Mouse (Mus musculus): ENCODE measurements around the gene Ppp1r35. TPM values are rescaled to one million over a fixed set of nuclear protein-coding genes. Genes with fewer than 3 reads are reported as not detected.
"Not testable (repeated sequence)": the region's sequence is repeated elsewhere in the genome, so short reads cannot be mapped to it uniquely, and the experiment has no call there.

The Ppp1r35 gene
- total RNA-seq, 2 experiments from 2014 or later, result 24.2 to 27.3 TPM

DNA sequence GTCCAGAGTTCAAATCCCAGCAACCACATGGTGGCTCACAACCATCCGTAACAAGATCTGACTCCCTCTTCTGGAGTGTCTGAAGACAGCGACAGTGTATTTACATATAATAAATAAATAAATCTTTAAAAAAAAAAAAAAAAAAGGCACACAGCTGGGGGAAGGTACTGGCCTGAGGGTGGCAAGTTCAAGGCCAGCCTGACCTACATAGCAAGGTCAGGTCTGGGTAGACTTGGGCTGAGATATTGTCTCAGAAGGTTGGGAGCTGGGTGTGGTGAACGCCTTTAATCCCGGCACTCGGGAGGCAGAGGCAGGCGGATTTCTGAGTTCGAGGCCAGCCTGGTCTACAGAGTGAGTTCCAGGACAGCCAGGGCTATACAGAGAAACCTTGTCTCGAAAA, 28.4 kb upstream of the Ppp1r35 start:
- DNase-seq (ENCODE audit: low spot score in 2 of 2), result not testable (repeated sequence)

DNA sequence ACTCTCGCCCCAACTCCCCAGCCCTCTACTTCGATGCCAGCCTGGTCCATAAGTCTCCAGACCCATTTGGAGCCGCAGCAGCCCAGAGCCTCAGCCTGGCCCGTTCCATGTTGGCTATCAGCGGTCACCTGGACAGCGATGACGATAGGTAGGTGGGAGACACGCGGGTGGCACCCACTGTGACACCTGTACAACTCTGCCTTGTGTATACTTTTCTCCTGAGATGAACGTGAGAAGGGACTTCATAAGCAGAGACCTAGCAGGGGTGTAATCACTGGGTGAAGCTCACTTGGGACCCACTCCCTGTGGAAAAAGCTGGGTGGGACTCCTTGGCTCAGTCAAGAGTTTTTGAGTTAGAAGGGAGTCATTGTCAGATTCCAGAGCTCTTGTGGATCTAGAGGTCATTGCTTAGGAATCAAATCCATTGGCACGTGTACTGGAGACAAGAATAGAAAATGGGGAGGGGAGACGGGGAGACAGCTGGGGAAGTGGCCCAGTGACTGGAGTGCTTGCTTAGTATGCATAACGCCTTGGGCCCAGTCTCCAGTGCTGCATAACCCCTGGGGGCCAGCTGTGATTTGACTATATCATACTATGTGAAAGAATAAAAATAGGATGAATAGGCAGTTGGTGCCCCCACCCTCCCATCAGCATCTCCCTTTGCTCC, 27.3 kb upstream of the Ppp1r35 start:
- DNase-seq (ENCODE audit: low spot score in 2 of 2), result no peak

DNA sequence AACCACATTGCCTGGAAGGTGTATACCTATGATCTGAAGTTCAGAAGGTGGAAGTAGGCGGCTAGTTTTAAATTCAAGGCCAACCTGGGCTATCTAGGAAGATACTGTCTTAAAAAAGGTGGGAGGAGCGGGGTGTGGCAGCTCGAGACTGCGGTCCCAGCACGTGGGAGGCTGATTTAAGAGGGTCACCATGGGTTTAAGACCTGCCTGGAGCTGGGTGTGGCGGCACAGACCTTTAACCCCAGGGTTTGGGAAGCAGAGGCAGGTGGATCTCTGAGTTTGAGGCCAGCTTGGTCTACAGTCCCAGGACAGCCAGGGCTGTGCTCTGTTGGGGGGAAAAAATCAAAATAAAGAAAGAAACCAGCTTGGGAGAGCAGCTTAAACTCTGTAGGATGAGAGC, 26.7 kb upstream of the Ppp1r35 start:
- no peak for DNase-seq (ENCODE audit: low spot score in 2 of 2)

DNA sequence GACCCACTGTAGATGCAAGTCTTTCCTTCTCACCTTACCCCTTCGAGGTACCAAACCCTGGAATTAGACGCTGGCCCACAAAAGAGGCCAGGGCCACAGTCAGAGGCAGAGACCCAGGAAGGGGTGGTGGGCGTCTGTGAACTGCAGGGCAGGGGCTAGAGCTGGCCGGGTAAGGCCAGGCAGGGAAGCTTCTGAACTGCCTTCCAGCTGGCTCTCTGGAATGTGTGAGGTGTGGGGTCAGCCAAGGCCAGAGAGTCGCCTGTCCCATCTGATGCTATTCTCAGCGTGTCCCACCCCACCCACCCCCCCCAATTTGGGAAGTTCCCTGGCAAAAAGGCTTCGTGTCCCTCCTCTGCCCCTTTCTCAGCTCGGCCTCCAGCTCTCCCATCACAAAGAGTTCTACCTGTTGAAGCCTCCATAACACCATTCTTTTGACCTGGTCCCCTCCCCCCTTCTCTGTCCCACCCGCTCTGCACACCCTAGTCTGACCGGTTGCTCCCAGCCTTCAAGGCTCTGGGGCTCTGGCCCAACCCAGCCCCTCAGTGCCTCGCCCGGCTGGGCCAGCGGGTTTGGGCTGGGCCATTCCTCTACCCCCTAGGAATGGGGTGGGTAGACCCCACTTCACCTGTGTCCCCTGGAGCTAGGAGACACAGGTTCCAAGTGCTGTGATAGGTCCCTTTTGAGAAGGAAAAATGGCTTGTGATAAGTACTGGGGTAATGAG, 25.4 kb upstream of the Ppp1r35 start:
- DNase-seq (ENCODE audit: low spot score in 2 of 2), result no peak

DNA sequence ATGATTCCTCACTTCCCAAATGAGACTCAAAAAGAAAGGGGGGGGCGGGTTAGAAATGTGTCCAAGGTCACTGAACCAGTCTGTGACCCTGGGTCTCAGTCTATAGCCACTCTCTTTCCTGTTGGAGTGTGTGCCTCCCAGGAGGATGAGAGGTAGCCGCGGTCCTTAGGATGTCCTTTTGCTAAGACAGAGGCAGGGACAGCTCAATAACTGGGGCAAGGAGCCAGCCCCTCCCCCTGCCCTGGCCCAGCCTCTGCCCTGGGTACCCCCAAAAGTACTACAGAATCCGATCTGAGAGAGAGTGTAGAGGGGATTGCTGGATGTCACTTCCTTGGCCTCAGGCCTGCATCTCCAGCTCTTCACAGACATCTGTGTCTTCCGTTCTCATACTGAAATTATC, 23.2 kb upstream of the Ppp1r35 start:
- DNase-seq (ENCODE audit: low spot score in 2 of 2), result no peak

DNA sequence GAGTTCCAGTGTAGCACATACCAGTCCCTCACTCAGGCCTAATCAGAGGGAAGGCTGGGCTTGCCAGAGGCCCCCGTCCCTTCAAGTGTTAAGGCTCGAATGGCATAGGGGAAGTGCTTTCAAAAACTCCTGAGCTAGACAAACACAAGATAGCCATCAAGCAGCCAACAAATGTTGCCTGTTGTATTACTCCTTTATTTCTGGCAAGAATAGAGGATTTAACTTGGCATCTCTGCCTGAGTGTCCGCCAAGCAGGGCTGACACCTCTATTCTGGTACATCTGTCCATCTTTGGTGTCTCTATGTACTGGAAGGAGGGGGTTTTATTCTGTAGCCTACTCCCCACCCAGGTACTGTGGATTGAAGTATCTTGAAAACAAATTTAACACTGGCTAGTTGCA, 22.5 kb upstream of the Ppp1r35 start:
- no peak for DNase-seq (ENCODE audit: low spot score in 2 of 2)

DNA sequence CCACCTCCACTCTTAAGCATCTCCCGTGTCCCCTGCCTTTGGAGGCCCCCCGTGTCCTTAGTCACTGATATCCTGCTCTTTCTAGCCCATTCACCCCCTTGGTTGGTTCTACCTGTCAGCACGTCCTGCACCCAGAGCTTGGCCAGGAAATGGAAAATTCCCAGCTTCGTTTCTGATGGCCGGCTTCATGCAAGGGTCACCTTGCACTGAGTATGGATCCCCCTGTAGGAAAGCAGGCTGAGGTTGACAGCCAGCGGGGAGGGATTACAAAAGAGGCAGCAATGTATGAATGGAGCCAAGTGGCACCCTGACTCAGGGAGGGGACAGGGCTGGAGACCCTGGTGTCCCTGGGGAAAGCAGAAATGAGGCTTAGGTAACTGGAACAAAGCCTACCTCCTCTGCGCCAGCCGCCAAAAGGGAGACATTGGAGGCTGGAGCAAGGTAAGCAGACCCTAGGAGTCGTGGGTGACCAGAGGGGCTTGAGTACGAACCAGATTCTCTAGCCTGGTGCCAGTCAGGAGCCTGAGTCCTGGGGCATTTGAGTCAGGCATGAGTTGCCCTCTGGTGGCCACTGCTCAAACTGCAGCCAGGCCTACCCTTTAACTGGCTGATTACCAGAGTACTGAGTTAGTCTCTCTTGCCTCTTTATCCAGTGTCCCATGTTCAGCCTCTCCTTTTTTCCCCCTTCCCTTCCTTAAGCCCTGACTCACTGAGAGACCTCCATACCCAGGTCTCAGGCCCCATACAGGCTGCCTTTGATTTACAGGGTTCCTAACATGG, 21.6 kb upstream of the Ppp1r35 start:
- peak; percentile 87 to 93 for DNase-seq (ENCODE audit: low spot score in 2 of 2)

DNA sequence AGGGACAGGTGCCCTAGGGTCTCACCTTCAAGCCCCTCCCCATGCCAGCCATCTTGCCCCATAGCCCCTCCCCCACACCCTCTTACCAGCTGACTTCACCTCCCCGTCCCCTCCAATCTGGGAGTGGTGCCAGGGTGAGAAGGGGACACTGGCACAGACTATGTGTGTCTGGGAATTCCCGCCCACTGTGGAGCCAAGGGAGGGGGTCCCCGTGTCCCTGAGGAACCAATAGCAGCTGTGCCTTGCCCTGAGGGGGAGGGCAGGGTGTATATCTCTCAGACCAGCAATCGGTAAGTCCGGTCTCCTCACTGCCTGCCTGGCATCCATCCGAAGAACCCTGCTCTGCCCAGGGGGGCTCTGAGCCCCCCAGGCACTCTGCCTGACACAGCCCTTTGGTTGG, 20.8 kb upstream of the Ppp1r35 start:
- DNase-seq (ENCODE audit: low spot score in 2 of 2), result peak; percentile 79 to 91

DNA sequence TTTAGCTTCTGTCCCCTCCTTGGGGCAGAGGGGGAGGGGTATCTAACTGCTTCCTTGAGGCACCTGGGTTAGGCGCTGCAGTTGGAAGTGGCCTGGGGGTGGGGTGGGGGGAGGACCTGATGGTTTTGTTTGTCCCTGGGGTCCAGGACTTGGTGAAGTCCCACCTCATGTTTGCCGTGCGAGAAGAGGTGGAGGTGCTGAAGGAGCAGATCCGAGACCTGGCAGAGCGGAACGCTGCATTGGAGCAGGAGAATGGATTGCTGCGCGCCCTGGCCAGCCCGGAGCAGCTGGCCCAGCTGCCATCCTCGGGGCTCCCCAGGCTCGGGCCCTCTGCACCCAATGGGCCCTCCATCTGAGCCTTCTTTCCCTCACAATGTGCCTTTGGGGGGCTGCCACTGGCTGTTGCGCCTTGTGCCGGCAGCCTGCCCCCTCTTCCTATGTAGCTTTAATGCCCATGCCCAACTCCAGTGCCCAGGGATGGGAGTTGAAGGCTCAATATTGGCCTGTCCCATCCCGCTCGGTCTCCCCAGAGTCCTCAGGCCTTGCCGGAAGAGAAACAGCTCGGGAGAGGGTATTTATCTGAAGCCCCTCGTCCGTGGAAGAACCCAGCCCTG, 19.6 kb upstream of the Ppp1r35 start:
- DNase-seq (ENCODE audit: low spot score in 2 of 2), result no peak

DNA sequence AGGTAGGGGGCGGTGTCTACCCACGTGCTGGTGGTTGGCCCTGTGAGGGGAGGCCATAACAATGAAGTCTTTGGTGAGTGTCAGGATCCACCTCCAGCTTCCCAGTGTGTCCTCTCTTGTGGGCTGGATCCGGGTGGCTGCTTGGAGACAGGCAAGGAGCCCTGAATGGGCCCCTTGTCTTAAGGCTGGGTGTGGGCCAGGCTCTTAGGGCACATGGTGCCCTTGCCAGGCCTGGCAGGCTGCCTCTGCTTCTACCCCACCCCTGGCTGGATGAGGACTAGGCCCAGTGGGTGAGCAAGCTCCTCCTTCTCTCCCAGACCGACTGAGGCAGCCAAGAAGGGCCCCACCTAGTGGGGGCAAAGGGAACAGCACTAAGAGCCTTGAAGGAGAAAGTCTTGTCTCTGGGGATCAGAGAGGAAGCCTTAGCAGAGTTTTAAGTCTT, 18.7 kb upstream of the Ppp1r35 start:
- DNase-seq (ENCODE audit: low spot score in 2 of 2), result peak; percentile 86 to 95

DNA sequence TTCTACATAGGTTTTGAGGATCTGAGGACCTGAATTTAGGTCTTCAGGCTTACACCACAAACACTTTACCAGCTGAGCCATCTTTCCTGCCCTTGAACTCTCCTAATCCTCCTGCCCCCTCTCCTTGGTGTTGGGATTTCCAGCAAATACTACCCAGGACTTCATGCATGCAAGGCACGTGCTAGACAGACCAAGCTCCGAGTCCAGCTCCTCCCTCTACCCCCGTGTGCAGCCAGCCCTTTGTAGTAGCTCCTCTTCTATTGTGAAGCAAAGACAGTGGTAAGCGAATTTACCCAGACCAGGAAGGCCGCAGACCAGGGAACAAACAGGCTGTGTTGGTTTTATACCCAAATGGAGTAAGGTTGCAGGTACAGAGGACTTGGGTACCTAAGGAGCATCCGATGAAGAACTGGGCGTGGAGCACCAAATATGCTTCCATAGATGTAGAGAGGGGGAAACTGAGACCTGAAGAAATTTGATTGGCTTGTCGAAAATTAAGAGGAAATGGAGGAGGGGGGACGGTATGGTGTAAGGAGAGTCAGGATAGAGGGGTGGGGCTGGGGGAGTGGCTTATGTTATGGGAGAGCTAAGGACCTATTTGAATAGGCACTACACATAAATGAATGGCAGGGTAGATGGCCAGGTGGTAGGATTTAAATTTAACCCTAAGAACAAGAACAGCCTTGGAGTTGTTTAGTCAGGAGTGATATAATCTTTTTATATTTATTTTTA, 13.9 kb upstream of the Ppp1r35 start:
- DNase-seq (ENCODE audit: low spot score in 2 of 2), result no peak

DNA sequence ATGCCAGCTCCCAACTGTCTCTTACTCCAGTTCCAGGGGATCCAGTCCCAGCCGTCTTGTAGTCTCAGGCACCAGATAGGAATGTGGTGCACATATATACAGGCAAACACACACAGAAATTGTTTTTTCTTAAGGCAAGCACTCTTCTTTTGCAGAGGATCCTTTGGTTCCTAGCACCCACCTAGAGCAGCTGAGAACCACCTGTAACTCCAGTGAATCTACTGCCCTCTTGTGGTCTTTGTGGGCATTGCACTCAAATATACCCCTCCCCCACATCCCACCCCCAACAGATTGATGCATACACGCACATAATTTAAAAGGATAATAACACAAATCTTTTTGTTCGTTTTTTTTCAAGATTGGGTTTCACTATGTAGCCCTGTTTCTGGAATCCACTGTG, 12.4 kb upstream of the Ppp1r35 start:
- no peak for DNase-seq (ENCODE audit: low spot score in 2 of 2)

DNA sequence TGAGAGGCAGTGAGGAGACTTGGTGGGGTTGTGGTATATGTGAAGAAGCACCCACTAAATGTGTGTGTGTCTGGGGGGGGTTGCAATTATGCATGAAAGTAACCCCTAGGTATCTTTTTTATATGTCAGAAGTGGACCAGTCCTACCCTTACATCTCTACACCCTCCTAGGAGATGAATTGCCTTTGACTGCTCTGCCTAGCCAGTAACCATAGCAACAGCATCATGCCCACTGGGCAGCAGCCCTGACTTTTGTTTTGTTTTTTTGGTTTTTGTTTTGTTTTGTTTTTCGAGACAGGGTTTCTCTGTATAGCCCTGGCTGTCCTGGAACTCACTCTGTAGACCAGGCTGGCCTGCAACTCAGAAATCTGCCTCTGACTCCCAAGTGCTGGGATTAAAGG, 10.2 kb upstream of the Ppp1r35 start:
- no peak for DNase-seq (ENCODE audit: low spot score in 2 of 2)

DNA sequence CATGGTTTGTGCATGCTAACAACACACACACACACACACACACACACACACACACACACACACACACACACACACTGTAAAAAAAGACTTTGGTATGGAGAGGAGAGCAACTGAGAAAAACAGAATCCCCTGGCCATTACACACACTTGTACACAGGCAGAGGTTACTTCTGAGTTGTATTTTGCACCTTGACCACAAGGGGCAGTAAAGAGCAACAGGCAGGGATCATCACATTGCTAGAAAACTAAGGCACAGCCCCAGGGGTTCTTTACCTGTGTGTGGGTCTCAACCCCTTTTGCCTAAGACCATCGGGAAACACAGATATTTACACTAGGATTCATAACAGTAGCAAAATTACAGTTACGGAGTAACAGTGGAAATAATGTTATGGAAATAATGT, 7.9 kb upstream of the Ppp1r35 start:
- no peak for DNase-seq (ENCODE audit: low spot score in 2 of 2)

DNA sequence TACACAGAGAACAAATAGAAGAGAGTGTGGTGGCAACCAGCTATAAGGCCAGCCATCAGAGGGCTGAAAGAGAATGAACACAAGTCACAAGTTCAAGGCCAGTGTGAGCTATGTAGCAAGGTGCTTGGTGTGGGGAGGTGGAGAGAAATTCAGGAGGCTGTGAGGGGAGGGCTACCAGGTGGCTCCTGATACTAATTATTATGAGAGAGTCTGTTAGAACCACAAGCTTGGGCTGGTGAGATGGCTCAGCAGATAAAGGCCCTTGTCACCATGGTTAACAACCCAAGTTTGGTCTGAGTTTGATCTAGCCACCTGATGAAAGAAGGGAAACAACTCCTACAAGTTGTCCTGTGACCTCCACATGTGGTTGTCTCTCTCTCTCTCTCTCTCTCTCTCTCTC, 5.9 kb upstream of the Ppp1r35 start:
- no peak for DNase-seq (ENCODE audit: low spot score in 2 of 2)

DNA sequence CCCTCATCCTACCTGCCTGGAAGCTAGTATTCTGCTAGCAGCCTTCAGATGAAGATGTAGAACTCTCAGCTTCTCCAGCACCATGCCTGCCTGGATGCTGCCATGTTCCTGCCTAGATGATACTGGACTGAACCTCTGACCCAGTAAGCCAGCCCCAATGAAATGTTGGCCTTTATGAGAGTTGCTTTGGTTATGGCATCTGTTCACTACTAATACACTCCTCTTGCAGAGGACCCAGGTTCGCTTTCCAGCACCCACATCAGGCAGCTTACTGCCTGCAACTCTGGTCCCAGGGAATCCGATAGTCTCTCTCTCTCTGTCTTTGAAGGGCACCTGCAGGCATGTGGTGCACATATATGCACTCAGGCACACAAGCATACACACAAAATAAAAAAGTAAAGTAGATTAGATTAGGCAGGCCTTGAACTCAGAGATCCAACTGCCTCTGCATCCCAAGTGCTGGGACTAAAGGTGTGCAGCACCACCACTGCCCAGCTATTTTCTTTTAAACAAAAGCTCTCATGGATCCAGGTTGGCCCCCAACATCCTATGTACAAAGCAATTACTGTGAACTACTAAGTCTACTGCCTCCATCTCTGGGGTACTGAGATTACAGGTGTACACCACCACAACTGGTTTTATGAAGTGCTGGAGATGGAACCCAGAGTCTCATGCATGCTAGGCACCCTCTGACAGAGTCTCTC, 2.9 kb upstream of the Ppp1r35 start:
- DNase-seq (ENCODE audit: low spot score in 2 of 2), result no peak

DNA sequence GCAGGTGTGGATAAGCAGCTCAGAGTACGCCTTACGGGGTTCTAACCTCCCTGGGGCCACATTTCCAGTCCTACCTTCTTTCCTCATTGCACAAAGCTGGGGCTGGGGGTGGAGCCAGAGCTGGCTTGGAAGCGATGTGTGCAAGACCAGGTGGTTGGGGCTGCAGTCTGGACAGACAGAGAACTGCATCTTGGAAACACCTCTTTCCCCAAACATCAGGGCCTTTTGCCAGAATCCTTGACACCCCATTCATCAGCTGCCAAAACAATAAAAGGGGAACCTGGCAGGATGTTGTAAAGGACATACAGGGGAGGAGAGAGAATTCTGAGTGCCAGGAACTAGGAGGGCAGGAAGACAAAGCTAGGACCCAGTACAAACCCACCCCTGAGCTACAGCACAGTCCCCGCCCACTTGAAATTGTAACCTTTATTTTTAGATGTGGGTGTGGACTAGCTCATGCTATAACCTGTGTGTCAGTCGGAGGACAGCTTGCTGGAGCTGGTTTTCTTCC, 2.2 kb upstream of the Ppp1r35 start:
- DNase-seq (ENCODE audit: low spot score in 2 of 2), result no peak

DNA sequence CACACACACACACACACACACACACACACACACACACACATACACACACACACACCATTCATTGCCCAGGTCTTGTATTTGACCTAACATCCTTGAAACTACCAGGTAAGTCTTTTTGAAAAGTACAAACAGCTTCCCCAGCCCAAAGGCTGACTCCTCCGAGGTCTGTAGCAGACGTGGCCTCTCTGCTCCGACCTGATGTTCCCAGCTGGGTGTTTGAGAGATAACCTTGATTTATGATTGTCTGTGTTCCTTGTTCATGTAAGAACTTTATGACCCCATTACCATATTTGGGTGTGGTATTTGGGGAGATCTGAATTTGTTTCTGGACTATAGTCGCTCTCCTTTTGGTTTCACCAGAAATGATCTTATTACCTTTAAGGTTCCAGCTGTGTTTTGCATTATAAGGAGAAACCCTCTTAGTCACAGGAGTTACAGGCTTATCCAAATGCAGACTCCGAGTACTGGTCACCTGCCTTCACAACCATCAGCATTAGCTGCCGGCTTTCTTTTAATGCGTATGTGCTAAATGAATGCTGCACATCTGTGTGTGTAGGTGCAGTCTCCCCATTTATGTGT, 1.3 kb upstream of the Ppp1r35 start:
- DNase-seq (ENCODE audit: low spot score in 2 of 2), result no peak

DNA sequence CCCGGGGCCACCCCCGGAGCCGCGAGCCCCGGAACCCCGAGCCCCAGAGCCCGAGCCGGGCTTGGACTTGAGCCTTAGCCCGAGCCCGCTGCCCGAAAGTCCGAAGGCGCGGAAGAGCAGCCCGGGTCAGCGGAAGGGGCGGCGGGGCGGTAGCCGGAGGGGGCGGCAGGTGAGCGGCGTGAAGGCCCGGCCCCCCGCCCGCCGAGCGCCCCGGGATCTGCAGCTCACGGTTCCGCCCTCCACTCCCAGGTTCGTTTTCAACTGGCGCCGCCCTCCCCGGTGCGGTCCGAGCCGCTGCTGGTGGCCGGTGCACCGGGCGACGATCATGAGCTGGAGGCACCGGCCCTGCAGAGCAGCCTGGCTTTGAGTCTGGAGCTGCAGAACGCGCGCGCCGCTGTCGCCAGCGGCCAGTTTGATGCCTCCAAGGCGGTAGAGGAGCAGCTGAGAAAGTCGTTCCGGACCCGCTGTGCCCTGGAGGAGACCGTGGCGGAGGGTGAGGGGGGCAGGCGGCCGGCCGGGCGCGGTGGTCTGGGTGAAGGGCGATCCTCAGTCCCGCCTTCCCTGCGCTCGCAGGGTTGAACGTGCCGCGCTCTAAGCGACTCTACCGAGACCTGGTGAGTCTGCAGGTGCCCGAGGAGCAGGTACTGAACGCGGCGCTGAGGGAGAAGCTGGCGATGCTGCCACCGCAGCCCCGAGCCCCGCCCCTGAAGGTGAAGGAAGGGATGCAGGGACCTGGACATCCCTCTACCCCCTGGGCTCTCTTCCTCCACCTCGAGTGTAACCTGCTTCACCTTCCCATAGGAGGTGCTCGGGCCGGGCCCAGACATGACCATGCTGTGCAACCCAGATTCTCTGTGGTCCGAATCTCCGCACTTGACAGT, 644 bp downstream of the Ppp1r35 start:
- DNase-seq (ENCODE audit: low spot score in 2 of 2), result no peak
